Mouse (Mus musculus) spleen, adult 2 months (tissue): ENCODE data around the gene Nsg2. TPM values are rescaled to one million over a fixed set of nuclear protein-coding genes. Genes with fewer than 3 reads are reported as not detected.
A peak's percentile ranks its signal among the peaks of the same experiment; 100 is the strongest.

ENCODE experiments used
- DNase-seq, 2 experiments: peaks; one replicate each; pipeline versions ENCODE4 v3.0.0 to v3.0.0-alpha.2; 2012 to 2021; ENCODE audit warnings: low spot score in 2 of 2, low read depth in 1 of 2
- H3K27ac ChIP-seq: fragments of 200-500 bp; 2 replicates; pipeline ENCODE4 v1.5.1; 2012; ENCODE audit warnings: low read length, inconsistent platforms; ENCODE audit not compliant: insufficient read depth
- H3K27me3 ChIP-seq: fragments of 200-500 bp; 2 replicates; pipeline ENCODE4 v1.6.1; 2012; ENCODE audit warnings: mild to moderate bottlenecking, moderate library complexity, low read length, inconsistent platforms; ENCODE audit not compliant: control insufficient read depth, insufficient read depth
- H3K36me3 ChIP-seq: fragments of 200-500 bp; 2 replicates; pipeline ENCODE4 v1.6.1; 2012; ENCODE audit warnings: mild to moderate bottlenecking, low read length, inconsistent platforms; ENCODE audit not compliant: control insufficient read depth, insufficient read depth
- H3K4me1 ChIP-seq: fragments of 200-500 bp; 2 replicates; pipeline ENCODE4 v1.6.1; 2011; ENCODE audit warnings: inconsistent platforms; ENCODE audit not compliant: control insufficient read depth, insufficient read depth, insufficient read length
- H3K4me3 ChIP-seq: fragments of 200-500 bp; 2 replicates; pipeline ENCODE4 v1.5.1; 2011; ENCODE audit warnings: mild to moderate bottlenecking, inconsistent platforms; ENCODE audit not compliant: insufficient read depth, insufficient read length; ENCODE audit errors: extremely low read depth
- CTCF ChIP-seq: fragments of 200-500 bp; IDR thresholded peaks from 2 replicates; pipeline ENCODE4 v1.5.1; 2011; ENCODE audit warnings: mild to moderate bottlenecking, inconsistent platforms; ENCODE audit not compliant: insufficient read depth, insufficient read length, insufficient replicate concordance; ENCODE audit errors: extremely low read depth
- POLR2A ChIP-seq: fragments of 200-500 bp; IDR thresholded peaks from 2 replicates; pipeline ENCODE4 v1.6.1; 2011; ENCODE audit warnings: low read depth, low read length, inconsistent platforms
- WGBS: fragments of 180-500 bp; shearing (Covaris S2); methylation state at CpG from one replicate; pipeline ENCODE4 v1.1.7; 2018; 5-methylcytosine and 5-hydroxymethylcytosine counted together
- polyA plus RNA-seq: library from polyadenylated mRNA; depleted of rRNA; stranded (reverse); fragments of >200 nt; gene quantifications from 2 replicates; pipeline ENCODE4 v1.2.3, GENCODE M21; 2012

Nsg2 gene
- polyA plus RNA-seq, 1 experiment = 14.6 TPM

GRCm38 (mm10) chr11:32011867-32012603 is 11.8 kb downstream of the Nsg2 start:
- Histone ChIP-seq H3K4me3 (no peak overlapping the region), H3K4me1 (peaks cover 16% of the 10 kb centered on the region), H3K27ac (peak overlapping the region; percentile 60), H3K27me3 (no peaks in the 10 kb centered on the region), H3K36me3 (no peaks in the 10 kb centered on the region)
- DNase-seq = peak in 1 of 2 experiments; percentile 26
- 42% methylated on average over 9 of the region's 9 CpGs for WGBS
- TF ChIP-seq CTCF (no peak), POLR2A (no peak)

GRCm38 (mm10) chr11:32013014-32013427 is 12.8 kb downstream of the Nsg2 start:
- TF ChIP-seq CTCF = no peak
- TF ChIP-seq POLR2A = no peak
- H3K4me1 ChIP-seq = peaks cover 16% of the 10 kb centered on the region
- peak overlapping the region; percentile 60 for H3K27ac ChIP-seq
- WGBS = 28% methylated on average over 4 of the region's 4 CpGs
- no peak overlapping the region for H3K4me3 ChIP-seq
- H3K27me3 ChIP-seq = no peaks in the 10 kb centered on the region
- H3K36me3 ChIP-seq = no peaks in the 10 kb centered on the region
- DNase-seq = no peak

- Histone ChIP-seq H3K36me3 (no peaks in the 10 kb centered on the region), H3K4me1 (peaks cover 16% of the 10 kb centered on the region), H3K4me3 (no peak overlapping the region), H3K27me3 (no peaks in the 10 kb centered on the region), H3K27ac (peak overlapping the region; percentile 60)
- TF ChIP-seq POLR2A (no peak), CTCF (no peak)
- WGBS = 32% methylated on average over 1 of the region's 1 CpGs
- DNase-seq = no peak
These were observed 13.3 kb downstream of the Nsg2 start for GRCm38 (mm10) chr11:32013561-32013960.

GRCm38 (mm10) chr11:32018201-32018600 is 17.9 kb downstream of the Nsg2 start:
- H3K4me3 ChIP-seq = no peak overlapping the region
- H3K27me3 ChIP-seq = no peaks in the 10 kb centered on the region
- 61% methylated on average over 4 of the region's 4 CpGs for WGBS
- H3K4me1 ChIP-seq = peaks cover 18% of the 10 kb centered on the region
- no peak overlapping the region for H3K27ac ChIP-seq
- no peaks in the 10 kb centered on the region for H3K36me3 ChIP-seq
- TF ChIP-seq POLR2A = no peak
- TF ChIP-seq CTCF = no peak
- no peak for DNase-seq

- DNase-seq = no peak
- H3K36me3 ChIP-seq = no peaks in the 10 kb centered on the region
- H3K4me1 ChIP-seq = peaks cover 12% of the 10 kb centered on the region
- no peak for TF ChIP-seq CTCF
- 11% methylated on average over 8 of the region's 8 CpGs for WGBS
- H3K27ac ChIP-seq = peak overlapping the region; percentile 47; the same call in 1 of the 2 replicates
- no peaks in the 10 kb centered on the region for H3K27me3 ChIP-seq
- no peak overlapping the region for H3K4me3 ChIP-seq
These were observed 20.0 kb downstream of the Nsg2 start for GRCm38 (mm10) chr11:32020031-32020965.

- 92% methylated on average over 5 of the region's 5 CpGs for WGBS
- DNase-seq = no peak
- Histone ChIP-seq H3K36me3 (no peaks in the 10 kb centered on the region), H3K4me1 (peaks cover 8% of the 10 kb centered on the region), H3K4me3 (no peak overlapping the region), H3K27me3 (no peaks in the 10 kb centered on the region), H3K27ac (no peak overlapping the region)
- TF ChIP-seq POLR2A (no peak), CTCF (no peak)
These were observed 26.4 kb downstream of the Nsg2 start for GRCm38 (mm10) chr11:32026634-32027033.
